Mouse (Mus musculus) hindbrain, embryonic 11.5 days (tissue): ENCODE measurements around the gene Fkbp3. TPM values are rescaled to one million over a fixed set of nuclear protein-coding genes. Genes with fewer than 3 reads are reported as not detected.

Experiments used
- polyA plus RNA-seq: library from polyadenylated mRNA; unstranded; fragments of >200 nt; fragmentation: Nextera tagmentation; extraction: Ambion mirVana; gene quantifications from 2 replicates; pipeline ENCODE4 v1.2.1, GENCODE M21; 2014

Fkbp3 gene
- polyA plus RNA-seq, 1 experiment from 2014 or later: 706 TPM

Other genes starting within 250 kb of the Fkbp3 start
- 2.2 and 3.1 TPM in 2 replicates for gene Gm527, start 156.1 kb downstream of the Fkbp3 start, polyA plus RNA-seq
- 22.4 and 24.9 TPM in 2 replicates for gene Klhl28, start 108.5 kb downstream of the Fkbp3 start, polyA plus RNA-seq
- 27.0 and 31.8 TPM in 2 replicates for gene Togaram1, start 108.2 kb downstream of the Fkbp3 start, polyA plus RNA-seq
- 61.6 and 64.9 TPM in 2 replicates for gene Prpf39, start 37.7 kb downstream of the Fkbp3 start, polyA plus RNA-seq
- 10.5 and 13.1 TPM in 2 replicates for gene Fancm, start 1.6 kb upstream of the Fkbp3 start, polyA plus RNA-seq
- 67.9 and 74.9 TPM in 2 replicates for gene Mis18bp1, start 98.6 kb upstream of the Fkbp3 start, polyA plus RNA-seq
- not detected in 2 replicates for gene Wdr20rt, start 151.5 kb upstream of the Fkbp3 start, polyA plus RNA-seq